Mouse (Mus musculus) lung, adult 18-20 months (tissue): ENCODE measurements around the gene Gm17324.

Source experiments
- DNase-seq, 2 experiments: peaks; one replicate each; pipeline ENCODE4 v3.0.0; 2022; ENCODE audit warnings: mixed read lengths in 2 of 2

The Gm17324 gene

DNA sequence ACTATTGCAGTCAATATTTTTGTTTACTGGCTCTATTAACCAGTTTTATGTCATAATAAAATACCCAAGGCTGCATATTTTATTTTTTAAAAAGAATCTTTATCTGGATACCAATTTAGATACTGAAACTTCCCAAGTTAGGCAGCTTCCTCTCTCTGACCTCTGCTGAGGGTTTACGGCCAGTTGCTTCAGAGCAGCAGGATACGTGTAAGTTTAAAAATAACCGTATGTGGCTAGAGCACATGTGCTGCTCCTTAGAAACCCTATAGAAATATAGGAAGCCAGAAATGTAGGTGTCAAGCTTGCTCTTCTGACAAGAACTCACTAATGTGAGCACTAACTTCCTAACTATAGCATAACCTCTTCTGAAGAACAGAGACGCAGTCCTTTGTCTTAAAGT lies 14.8 kb upstream of the Gm17324 start:
- no peak for DNase-seq

DNA sequence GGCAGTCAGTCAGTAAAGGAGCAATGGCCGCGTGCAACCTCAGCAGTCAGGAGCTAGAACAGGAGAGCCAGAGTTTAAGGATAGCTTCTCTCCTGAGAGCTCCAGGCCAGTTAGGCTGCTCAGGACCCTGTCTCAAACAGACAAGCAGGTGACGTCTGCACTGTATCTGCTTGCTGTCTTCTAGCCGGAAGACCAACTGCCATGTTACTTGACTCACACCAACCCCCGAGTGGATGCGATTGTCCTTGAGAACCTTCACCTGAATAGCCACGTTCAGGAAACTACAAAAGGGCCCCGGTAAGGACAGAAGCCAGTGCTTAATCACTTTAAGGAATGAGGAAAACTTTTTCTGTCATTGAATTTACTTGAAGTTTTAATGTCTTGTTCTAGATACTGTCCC lies 8.4 kb upstream of the Gm17324 start:
- no peak for DNase-seq

DNA sequence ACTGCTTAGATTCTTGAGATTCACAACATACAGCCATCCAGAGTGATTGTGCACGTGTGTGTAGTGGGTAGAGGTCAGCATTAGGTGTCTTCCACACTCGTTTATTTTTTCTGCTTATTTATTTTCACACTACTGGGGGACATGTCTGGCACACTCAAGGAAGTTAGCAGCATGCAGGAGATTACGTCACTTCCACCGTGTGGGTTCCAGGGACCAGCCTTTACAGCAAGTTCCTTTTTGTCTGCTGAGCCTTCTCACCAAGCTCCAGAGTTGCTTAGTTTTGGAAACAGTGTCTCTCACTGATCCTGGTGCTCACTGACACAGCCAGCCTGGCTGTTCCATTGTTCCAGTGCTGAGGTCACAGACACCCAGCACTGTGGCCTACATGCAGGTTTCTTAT lies 2.8 kb upstream of the Gm17324 start:
- DNase-seq: peak; percentile 25 to 50

DNA sequence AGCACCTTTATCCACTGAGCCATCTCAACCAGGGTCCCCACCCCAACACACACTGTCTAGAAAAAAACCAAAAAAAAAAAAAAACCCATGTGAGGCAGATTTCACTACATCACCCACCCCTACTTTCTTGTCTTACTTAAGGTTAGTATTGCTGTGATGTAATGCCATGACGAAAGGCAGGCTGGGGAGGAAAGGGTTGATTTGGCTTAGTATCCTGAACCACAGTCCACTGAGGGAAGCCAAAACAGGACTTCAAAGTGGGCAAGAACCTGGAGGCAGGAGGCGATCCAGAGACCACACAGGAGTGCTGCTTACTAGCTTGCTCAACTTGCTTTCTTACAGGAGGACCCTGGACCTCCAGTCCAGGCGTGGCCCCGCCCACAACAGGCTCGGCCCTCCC lies 1.8 kb upstream of the Gm17324 start:
- DNase-seq: no peak

DNA sequence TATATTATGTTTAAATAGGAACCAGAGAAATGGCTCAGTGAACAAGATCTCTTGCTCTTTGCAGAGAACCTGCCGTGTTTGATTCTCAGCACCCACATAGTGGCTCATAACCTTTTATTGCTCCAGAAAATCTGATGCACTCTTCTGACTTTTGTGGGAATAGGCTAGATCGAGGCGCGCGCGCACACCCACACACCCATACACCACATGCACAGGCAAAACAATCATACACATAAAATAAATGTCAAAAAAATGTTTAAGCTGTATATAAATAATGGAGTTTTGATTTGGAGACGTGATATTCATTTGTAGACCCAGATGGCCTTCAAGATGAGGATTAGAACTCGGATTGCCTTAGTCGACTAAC lies 997 bp downstream of the Gm17324 start:
- no peak for DNase-seq

DNA sequence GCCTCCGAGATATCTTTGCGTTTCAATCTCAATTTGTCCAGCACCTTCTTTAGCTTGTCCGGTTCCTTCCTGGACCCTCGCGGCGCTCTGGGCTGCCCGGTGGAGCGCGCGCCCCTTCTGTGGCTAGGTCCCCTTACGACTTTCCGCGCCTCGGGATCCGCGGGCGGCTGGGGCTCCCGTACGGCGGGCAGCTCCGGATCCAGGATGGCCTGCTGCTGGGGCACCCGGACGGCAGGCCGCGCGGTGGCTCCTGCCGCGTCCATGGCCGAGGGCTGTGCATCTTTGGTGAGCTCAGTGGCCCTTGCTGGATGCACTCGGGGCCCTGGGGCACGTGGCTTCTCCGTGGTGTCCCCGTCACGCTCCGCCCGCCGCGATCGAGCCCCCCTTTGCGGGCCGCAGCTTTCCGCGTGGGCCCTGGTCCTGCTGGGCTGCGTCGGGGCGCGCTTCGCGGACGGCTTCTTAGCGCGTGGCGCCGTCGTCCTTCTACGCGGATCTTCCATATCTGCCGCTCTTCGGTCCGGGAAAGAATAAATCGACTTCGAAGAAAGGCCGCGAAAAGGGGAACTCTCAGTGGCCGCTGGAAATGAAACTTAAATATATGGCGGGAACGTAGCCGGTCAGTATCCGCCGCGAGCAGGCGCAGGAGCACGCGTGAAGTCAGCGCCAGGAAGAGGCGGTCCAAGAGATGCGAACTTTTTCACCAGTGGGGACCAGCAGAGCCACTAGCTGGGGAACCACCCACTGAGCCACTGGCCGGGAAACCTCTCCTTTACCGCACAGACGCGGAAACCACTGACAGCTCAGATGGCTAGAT lies 5.8 kb downstream of the Gm17324 start, which contains the start of gene Cgas:
TSS of gene Cgas (minus strand) at position 659 of the 814 bp plus-strand sequence.
- peak; percentile 79 to 80 for DNase-seq

DNA sequence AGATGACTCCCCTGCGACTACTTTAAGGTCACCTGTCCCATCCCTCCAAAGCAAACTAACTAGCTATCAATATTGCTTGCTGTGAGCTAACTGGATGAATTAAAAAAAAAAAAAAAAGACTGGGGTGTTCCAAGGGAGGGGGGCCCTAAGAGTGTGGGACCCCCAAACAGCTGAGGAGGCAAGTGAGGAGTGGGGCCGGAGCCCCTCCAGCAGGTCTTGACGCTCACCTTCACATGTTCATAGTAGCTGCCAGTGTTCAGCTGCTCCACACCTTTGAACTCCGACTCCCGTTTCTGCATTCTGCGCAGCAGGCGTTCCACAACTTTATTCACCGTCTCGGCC lies 6.4 kb downstream of the Gm17324 start:
- no peak for DNase-seq

DNA sequence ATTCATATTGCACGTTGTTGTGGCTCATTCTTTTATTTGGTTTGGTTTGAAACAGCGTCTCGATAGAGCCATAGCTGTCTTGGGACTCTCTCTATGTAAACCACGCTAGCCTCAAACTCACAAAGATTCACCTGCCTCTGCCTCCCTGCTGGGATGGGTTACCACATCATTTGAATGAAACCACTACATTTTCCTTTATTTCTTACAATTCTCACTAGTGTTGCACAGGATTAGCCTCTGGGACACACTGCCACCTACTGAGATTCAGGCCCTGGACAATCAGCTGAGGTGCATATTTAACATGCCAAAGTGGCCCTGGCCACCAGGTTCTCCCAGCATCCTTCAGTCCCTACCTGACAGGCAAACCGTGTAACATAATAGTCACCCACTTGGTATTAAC lies 9.2 kb downstream of the Gm17324 start:
- no peak for DNase-seq

DNA sequence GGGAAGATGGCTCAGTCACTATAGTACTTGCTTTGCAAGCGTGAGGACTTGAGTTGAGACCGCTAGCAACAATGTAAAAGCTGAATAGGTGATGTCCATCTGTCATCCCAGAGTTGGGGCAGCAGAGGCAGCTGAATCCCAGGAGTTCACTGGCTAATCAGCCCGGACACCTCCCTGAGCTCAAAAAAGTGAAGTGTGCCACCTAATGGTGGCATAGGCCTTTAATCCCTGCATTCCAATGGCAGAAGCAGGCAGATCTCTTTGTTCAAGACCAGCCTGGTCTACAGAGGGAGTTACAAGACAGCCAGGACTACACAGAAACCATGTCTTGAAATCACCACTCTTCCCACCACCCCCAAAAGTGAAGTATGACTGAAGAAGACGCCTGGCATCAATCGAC lies 16.1 kb downstream of the Gm17324 start:
- no peak for DNase-seq

DNA sequence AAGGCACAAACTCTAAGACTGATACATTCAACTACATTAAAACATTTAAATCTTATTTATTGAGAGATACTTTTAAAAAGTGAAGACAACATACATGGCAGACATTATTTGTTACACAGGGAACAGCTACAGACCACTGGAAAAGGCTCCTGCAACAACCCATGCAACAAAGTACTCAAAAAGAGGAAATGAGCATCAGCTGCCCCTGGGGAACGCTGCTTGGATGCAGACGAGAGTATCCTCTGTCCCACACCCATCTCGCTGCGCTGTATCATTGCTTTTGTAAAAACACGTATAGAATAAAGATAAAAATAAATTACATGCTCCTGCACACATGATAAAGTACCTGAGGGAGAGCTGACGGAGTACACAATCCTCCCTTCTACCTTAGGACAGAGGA lies 18.1 kb downstream of the Gm17324 start:
- DNase-seq: no peak

DNA sequence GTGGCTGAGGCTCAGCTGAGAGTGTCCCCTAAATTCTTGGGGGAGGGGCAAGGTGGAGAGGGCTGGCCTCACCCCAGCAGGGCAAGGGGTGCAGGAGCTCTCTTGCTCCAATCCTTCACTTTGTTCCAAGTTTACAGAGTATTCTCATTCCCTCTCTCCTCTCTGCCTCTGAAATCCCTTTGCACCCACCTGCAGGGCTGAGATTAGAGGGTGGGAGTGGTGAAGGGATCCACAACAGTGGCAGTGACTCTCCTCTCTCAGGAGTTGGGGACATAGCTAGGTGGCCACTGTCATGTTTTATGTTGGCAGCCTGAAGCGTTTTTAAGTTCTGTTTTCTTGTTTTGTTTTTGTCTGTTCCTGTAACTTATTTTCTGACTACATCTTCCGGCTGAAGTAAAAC lies 19.0 kb downstream of the Gm17324 start:
- no peak for DNase-seq

DNA sequence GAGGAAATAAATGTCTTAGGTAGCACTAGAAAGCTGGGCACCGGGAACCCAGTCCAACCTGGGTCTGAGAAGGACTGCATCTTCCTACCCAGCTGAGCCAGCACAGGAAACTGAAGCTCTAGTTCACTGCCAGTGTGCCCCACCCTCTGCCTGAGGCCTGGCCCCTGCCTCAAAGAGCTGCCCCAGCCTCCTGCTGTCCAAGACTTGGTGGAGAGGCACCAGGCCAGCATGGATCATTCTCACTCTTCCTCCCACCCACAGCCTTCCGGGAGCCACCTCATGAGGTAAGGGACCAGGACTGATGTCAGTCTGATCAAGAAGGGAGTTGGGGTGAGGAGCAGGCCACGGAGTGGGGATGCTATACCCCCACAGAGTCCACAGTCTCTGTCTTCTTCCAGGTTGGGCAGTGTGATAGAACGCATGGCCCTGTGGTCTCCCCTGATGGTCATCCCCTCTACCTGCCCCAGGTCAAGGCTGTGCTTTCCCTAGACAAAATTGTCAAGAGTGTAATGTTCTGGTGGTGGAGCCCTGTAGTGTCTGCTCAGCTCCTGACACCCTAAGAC lies 19.6 kb downstream of the Gm17324 start:
- DNase-seq: no peak

DNA sequence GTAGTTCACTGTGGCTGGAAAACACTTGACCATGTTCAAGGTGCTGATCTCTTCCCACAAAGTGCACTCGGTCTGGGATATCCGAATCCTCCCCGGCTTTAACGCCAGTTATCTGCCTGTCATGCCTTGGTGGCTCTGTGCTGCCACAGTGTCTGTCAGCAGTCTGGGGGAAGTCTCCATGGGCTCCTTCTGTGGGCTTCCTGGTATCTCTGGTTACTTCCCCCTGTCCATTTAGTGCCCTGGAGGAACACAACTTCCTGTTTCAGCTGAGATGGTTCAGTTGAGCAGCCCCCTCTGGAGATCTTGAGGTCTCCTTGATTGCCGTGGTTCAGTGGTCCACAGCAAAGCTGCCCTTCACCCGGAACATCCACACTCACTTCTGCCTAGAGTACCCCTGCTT lies 20.4 kb downstream of the Gm17324 start:
- DNase-seq: no peak

DNA sequence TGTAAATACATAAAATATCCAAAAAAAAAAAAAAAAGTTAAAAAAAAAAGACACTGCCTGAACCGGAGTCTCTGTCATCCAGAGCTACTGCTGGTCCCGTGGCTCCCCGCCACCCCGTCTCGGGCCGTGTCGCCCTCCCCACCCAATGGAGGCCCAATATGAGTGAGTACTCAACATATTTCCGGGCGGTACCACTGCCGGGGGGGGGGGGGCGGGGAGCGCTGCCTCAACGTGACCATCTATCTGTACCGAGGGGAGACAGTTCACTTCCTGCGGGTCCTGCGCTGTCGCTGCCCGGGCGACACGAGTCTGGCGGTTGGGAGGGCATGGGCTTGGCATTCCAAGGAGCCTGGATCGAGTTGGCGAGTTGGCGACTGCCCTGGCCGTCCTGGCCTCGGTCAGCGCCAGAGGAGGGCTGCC lies 21.2 kb downstream of the Gm17324 start:
- DNase-seq: no peak

DNA sequence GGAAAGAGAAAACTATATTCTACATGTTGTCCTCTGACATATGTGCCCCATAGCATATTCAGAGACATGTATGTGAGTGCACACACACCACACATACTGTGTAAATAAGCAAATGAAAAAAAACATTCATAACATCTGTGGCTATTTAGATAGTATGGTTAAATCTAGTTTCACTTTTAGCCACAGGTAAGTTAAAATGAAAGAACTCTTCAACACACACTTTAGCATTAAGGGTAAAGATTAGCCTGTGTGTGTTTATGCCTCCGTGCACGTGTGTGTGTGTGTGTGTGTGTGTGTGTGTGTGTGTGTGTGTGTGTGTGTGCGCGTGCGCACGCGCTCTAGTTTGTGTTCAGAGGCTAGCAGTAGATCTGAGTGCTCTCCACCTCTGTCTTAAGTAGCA lies 47.0 kb downstream of the Gm17324 start:
- DNase-seq: no peak

DNA sequence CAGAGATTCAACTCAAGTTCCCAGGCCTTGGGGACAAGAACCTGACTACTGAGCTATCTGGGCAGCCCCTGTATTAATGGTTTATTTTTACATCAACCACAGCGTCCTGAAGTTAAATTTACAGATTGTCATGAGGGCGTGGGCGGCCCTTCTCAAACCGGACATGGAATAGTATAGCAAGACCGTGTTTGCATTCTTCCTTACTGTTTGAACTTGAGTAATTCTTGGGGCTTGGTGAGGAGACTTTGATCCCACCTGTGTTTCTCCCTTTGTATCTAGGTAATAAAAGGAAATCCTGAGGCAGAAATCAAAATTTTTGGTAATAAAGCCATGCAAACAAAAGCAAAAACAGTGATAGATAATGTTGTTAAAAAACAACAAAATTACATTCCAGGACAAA lies 48.0 kb downstream of the Gm17324 start:
- DNase-seq: no peak
